Comparison of ENCODE assay signal across 13 mouse cellular contexts in the genomic region with DNA sequence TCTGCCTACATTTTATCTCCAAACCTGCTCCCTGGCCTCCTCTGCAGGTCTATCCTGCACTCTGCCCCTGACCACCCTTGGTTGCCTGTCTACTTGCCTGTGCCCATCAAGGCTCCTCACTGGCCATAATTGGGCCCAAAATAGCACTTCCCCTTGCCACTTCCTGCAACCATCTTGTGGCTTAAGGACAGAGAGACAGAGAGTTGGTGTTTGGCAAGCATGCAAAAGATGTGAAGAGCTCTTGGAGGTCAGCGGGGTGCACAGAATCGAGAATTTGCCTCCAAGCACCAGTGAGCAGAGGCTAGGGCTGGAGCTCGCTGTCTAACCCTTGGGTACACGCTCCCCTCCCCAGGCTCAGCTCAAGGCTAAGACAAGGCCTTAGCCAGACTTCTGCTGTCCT. TPM values are rescaled to one million over a fixed set of nuclear protein-coding genes. Genes with fewer than 3 reads are reported as not detected.
DNase-seq lines count a peak whose midpoint lies in the region; ATAC-seq and TF ChIP-seq lines count a peak whose summit lies in the region.
"Had no signal": no experiment of that assay in that cellular context is flagged by ENCODE, and none has a peak within 500 bp of the region (broad histone marks: within the 10 kb centered on the region; RNA-seq: fewer than 3 reads in every experiment).

No protein-coding gene starts in this region.

- H3K27me3 ChIP-seq in intestine, embryonic 15.5 days (replicated peaks): no peaks in the 10 kb centered on the region
- no peaks in the 10 kb centered on the region for H3K27me3 ChIP-seq in intestine, embryonic 16.5 days (replicated peaks; ENCODE audit: control insufficient read depth, insufficient read depth, low read length)
- no peaks in the 10 kb centered on the region for H3K27me3 ChIP-seq in CH12.LX (replicated peaks)
- H3K27me3 ChIP-seq in embryonic facial prominence, embryonic 13.5 days: no peaks in the 10 kb centered on the region

- H3K4me2 ChIP-seq in intestine, embryonic 15.5 days (replicated peaks): no peak overlapping the region
- H3K4me2 ChIP-seq in intestine, embryonic 16.5 days (ENCODE audit: low read depth, low read length): no peak overlapping the region
- H3K4me2 ChIP-seq in CH12.LX (ENCODE audit: insufficient read depth, low read depth, poor library complexity, severe bottlenecking): no peak overlapping the region
- no peak overlapping the region for H3K4me2 ChIP-seq in embryonic facial prominence, embryonic 13.5 days

- DNase-seq in CH12.LX (ENCODE audit: extremely low read depth): peak; percentile 58
- no peak for DNase-seq in adrenal gland, postnatal 36 days
- no peak for DNase-seq in right cerebral cortex, postnatal 10 days (ENCODE audit: low spot score in 2 of 2)
- no peak for DNase-seq in thymus, postnatal 25 days
- DNase-seq: gastrocnemius, postnatal 10 days; kidney, postnatal 36 days; midbrain, embryonic 14.5 days had no signal

- no peak overlapping the region for H3K4me3 ChIP-seq in intestine, embryonic 15.5 days (replicated peaks)
- H3K4me3 ChIP-seq in intestine, embryonic 16.5 days (ENCODE audit: low read length): no peak overlapping the region
- H3K4me3 ChIP-seq in CH12.LX (replicated peaks in 1 of 3; ENCODE audit: low read depth in 2 of 3, low read length in 2 of 3, poor library complexity in 1 of 3): peak overlapping the region in 1 of 3 experiments; percentile 20
- no peak overlapping the region for H3K4me3 ChIP-seq in embryonic facial prominence, embryonic 13.5 days

- in situ Hi-C loops in CH12.LX (cut with MboI; ENCODE audit: low pct_ligation_motif_present, low pct_unique_long_range_greater_than_20kb, low sequenced_read_pairs): no loop called here

- peaks cover 11% of the 10 kb centered on the region for H3K36me3 ChIP-seq in intestine, embryonic 15.5 days
- peaks cover 7% of the 10 kb centered on the region; the same call in 1 of the 2 replicates for H3K36me3 ChIP-seq in intestine, embryonic 16.5 days (ENCODE audit: control insufficient read depth, insufficient read depth, low read length)
- H3K36me3 ChIP-seq in CH12.LX (replicated peaks in 1 of 2; ENCODE audit: control insufficient read depth in 1 of 2, insufficient read depth in 1 of 2, low read length in 1 of 2): peaks cover 9 to 18% of the 10 kb centered on the region in 2 experiments
- H3K36me3 ChIP-seq in embryonic facial prominence, embryonic 13.5 days: peaks cover 30% of the 10 kb centered on the region

- H3K4me1 ChIP-seq in intestine, embryonic 15.5 days (replicated peaks): no peaks in the 10 kb centered on the region
- H3K4me1 ChIP-seq in intestine, embryonic 16.5 days (ENCODE audit: control insufficient read depth, insufficient read depth, low read length): no peaks in the 10 kb centered on the region
- peaks cover 37 to 54% of the 10 kb centered on the region in 2 experiments for H3K4me1 ChIP-seq in CH12.LX (ENCODE audit: control insufficient read depth in 1 of 2, insufficient read depth in 2 of 2)
- H3K4me1 ChIP-seq in embryonic facial prominence, embryonic 13.5 days: no peaks in the 10 kb centered on the region

- peak overlapping the region; percentile 46; the same call in 1 of the 2 replicates for H3K27ac ChIP-seq in intestine, embryonic 15.5 days
- no peak overlapping the region for H3K27ac ChIP-seq in intestine, embryonic 16.5 days (ENCODE audit: low read length)
- peak overlapping the region; percentile 87 for H3K27ac ChIP-seq in CH12.LX (ENCODE audit: insufficient read depth, low read depth)
- H3K27ac ChIP-seq in embryonic facial prominence, embryonic 13.5 days: peak overlapping the region; percentile 22; the same call in 1 of the 2 replicates
- H3K27ac ChIP-seq: hindbrain, postnatal 0 days had no signal

- no peak overlapping the region for H3K9ac ChIP-seq in intestine, embryonic 15.5 days
- H3K9ac ChIP-seq in intestine, embryonic 16.5 days (ENCODE audit: low read depth, low read length): no peak overlapping the region
- no peak overlapping the region for H3K9ac ChIP-seq in CH12.LX (ENCODE audit: insufficient read depth, low read depth)
- no peak overlapping the region for H3K9ac ChIP-seq in embryonic facial prominence, embryonic 13.5 days

- dilution Hi-C loops in CH12.LX (cut with MboI; ENCODE audit: extremely low pct_ligation_motif_present, extremely low pct_unique_long_range_greater_than_20kb, low sequenced_read_pairs): no loop called here

- no peaks in the 10 kb centered on the region for H3K9me3 ChIP-seq in intestine, embryonic 15.5 days
- H3K9me3 ChIP-seq in intestine, embryonic 16.5 days (ENCODE audit: control insufficient read depth, low read length): no peaks in the 10 kb centered on the region
- no peaks in the 10 kb centered on the region for H3K9me3 ChIP-seq in CH12.LX (replicated peaks; ENCODE audit: low read length)
- H3K9me3 ChIP-seq in embryonic facial prominence, embryonic 13.5 days: no peaks in the 10 kb centered on the region

- no peak for TF ChIP-seq POLR2A in CH12.LX (IDR thresholded peaks at IDR 0.05; ENCODE audit: low read depth, low read length)

- no peak for TF ChIP-seq RAD21 in CH12.LX (IDR thresholded peaks at IDR 0.05; ENCODE audit: low read depth, low read length)

- TF ChIP-seq EP300 in CH12.LX (IDR thresholded peaks at IDR 0.05; ENCODE audit: low read length): no peak

- H3K79me2 ChIP-seq in CH12.LX (replicated peaks; ENCODE audit: control insufficient read depth, extremely low read depth, insufficient read depth, poor library complexity, severe bottlenecking): no peaks in the 10 kb centered on the region

- TF ChIP-seq CTCF in CH12.LX (conservative IDR thresholded peaks at IDR 0.05 in 1 of 2, IDR thresholded peaks at IDR 0.05 in 1 of 2; ENCODE audit: low read depth in 2 of 2, low read length in 2 of 2): 0 out of 4 replicates have a peak, but pooled peaks of 1 of the 2 experiments have one; percentile 5

- no peak for ATAC-seq in intestine, embryonic 15.5 days
- ATAC-seq in intestine, embryonic 16.5 days: no peak
- ATAC-seq in embryonic facial prominence, embryonic 13.5 days (ENCODE audit: insufficient number of reproducible peaks, insufficient read depth, low FRiP score, low TSS enrichment, low read depth): no peak
- peak; percentile 70 for ATAC-seq in monocyte, adult 5-6 weeks (replicated peaks; ENCODE audit: insufficient number of reproducible peaks, low FRiP score, low TSS enrichment, poor library complexity, severe bottlenecking)
- ATAC-seq: activated CD4-positive, CD25-positive, alpha-beta regulatory T cell, adult 4 months; hindbrain, postnatal 0 days had no signal

- WGBS in intestine, embryonic 15.5 days: 69% methylated on average over 4 of the region's 4 CpGs
- 73% methylated on average over 4 of the region's 4 CpGs for WGBS in intestine, embryonic 16.5 days
- WGBS in embryonic facial prominence, embryonic 13.5 days: 49% methylated on average over 4 of the region's 4 CpGs

TF ChIP-seq in CH12.LX, 34 proteins besides CTCF, POLR2A, EP300 and RAD21:
- peak; percentile 49 for TF ChIP-seq CHD2 (IDR thresholded peaks at IDR 0.05; ENCODE audit: low read length)
- TF ChIP-seq RCOR1 (conservative IDR thresholded peaks at IDR 0.05; ENCODE audit: low read depth, low read length): 0 out of 2 replicates have a peak, but pooled peaks have one; percentile 34
- 0 out of 2 replicates have a peak, but pooled peaks have one; percentile 23 for TF ChIP-seq MYC (IDR thresholded peaks at IDR 0.05; ENCODE audit: low read depth, low read length)
- TF ChIP-seq HCFC1 (IDR thresholded peaks at IDR 0.05; ENCODE audit: low read depth, low read length): peak; percentile 33
- TF ChIP-seq MAX (IDR thresholded peaks at IDR 0.05; ENCODE audit: low read length): no peak
- TF ChIP-seq SIN3A (IDR thresholded peaks at IDR 0.05; ENCODE audit: low read length): 0 out of 2 replicates have a peak, but pooled peaks have one; percentile 18
- 0 out of 2 replicates have a peak, but pooled peaks have one; percentile 14 for TF ChIP-seq BHLHE40 (IDR thresholded peaks at IDR 0.05; ENCODE audit: low read depth, low read length)
- TF ChIP-seq JUND (conservative IDR thresholded peaks at IDR 0.05; ENCODE audit: low read depth, low read length): no peak
- TF ChIP-seq MAZ (IDR thresholded peaks at IDR 0.05; ENCODE audit: low read depth, low read length): peak; percentile 52; the same call in 1 of the 2 replicates
- TF ChIP-seq NRF1 (IDR thresholded peaks at IDR 0.05; ENCODE audit: low read depth, low read length): no peak
- TF ChIP-seq IRF4 (IDR thresholded peaks at IDR 0.05; ENCODE audit: low read depth, low read length): 0 out of 2 replicates have a peak, but pooled peaks have one; percentile 40
- peak; percentile 93 for TF ChIP-seq MEF2A (IDR thresholded peaks at IDR 0.05; ENCODE audit: borderline replicate concordance, low read depth, low read length)
- TF ChIP-seq GABPA (IDR thresholded peaks at IDR 0.05; ENCODE audit: insufficient replicate concordance, low read depth, low read length): no peak
- TF ChIP-seq ELF1 (IDR thresholded peaks at IDR 0.05; ENCODE audit: low read depth, low read length): peak; percentile 68
- peak; percentile 46; the same call in 1 of the 2 replicates for TF ChIP-seq TCF12 (IDR thresholded peaks at IDR 0.05; ENCODE audit: low read depth, low read length)

RNA-seq across cellular contexts. Expression of a gene that starts 5.3 kb away (rescaled TPM):
- 2.6 and 3.5 TPM in 2 replicates for polyA plus RNA-seq in intestine, embryonic 15.5 days (2015; fragmentation: Nextera tagmentation; extraction: Ambion mirVana)
- polyA plus RNA-seq in intestine, embryonic 16.5 days (2015; fragmentation: Nextera tagmentation; extraction: Ambion mirVana): 2.4 and 3.8 TPM in 2 replicates
- 27.7 and 29.9 TPM in 2 replicates for total RNA-seq in CH12.LX (2012; rRNA removed)
- 24.5 and 25.7 TPM in 2 replicates for total RNA-seq in CH12.LX (2014; rRNA removed)
- polyA plus RNA-seq in CH12.LX (2012; ENCODE audit: insufficient read length, low read depth): 24.9 and 31.1 TPM in 2 replicates
- polyA plus RNA-seq in embryonic facial prominence, embryonic 13.5 days (2015; fragmentation: Nextera tagmentation; extraction: Ambion mirVana): 4.2 TPM in 2 replicates
- 22.5 to 31.8 TPM (median 26.4 TPM) in 3 replicates for total RNA-seq in monocyte, adult 5-6 weeks (2017)
- 1 to 10 TPM; 1.6 to 4.2 TPM for total RNA-seq in adrenal gland, postnatal 36 days (2021)
